Mouse (Mus musculus): Measurements from ENCODE around the gene Osbpl7. TPM values are rescaled to one million over a fixed set of nuclear protein-coding genes. Genes with fewer than 3 reads are reported as not detected.

Osbpl7 gene
- polyA plus RNA-seq, 1 experiment, result 9.1 TPM

DNA sequence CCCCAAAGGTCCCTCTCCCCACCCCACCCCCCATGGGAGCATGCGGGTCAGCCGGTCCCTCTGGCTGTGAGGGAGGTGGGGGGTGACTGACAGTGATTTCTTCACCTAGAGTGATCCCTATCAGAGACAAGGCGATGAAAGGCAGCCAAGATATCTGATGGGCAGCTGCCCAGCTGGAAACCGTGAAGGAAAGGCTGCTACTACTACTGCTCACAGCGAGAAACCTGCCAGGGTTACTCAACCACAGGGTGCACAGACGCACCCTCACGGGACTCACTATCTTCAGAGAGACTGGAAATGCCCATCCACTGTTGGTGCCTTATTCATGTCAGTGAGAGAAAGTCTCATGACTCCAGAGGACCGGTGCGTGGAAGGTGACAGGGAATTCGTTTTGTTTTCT is 25.5 kb upstream of the Osbpl7 start:
- H3K4me1 ChIP-seq (ENCODE audit: control insufficient read depth, insufficient read depth, low read length), result peaks cover 2% of the 10 kb centered on the region

GRCm38 (mm10) chr11:97025721-97026344 is 24.6 kb upstream of the Osbpl7 start:
- peak overlapping the region; percentile 94 for H3K9ac ChIP-seq (ENCODE audit: low read depth, poor library complexity, severe bottlenecking)
- peak overlapping the region; percentile 96 for H3K27ac ChIP-seq (ENCODE audit: insufficient read depth, low read length)
- no peaks in the 10 kb centered on the region for H3K9me3 ChIP-seq (replicated peaks; ENCODE audit: control insufficient read depth, insufficient read depth, low read length, poor library complexity, severe bottlenecking)
- peak overlapping the region; percentile 60 for H3K4me3 ChIP-seq (ENCODE audit: low read depth, low read length)
- H3K36me3 ChIP-seq (ENCODE audit: control insufficient read depth, insufficient read depth, low read length, poor library complexity, severe bottlenecking), result no peaks in the 10 kb centered on the region
- H3K4me1 ChIP-seq (ENCODE audit: control insufficient read depth, insufficient read depth, low read length), result peaks cover 2% of the 10 kb centered on the region
- TF ChIP-seq EP300 (IDR thresholded peaks at IDR 0.05; ENCODE audit: insufficient read depth, low read depth, low read length), result peak; percentile 71; the same call in 1 of the 2 replicates
- peak; percentile 94 for TF ChIP-seq CTCF (IDR thresholded peaks at IDR 0.05; ENCODE audit: low read depth, low read length)
- TF ChIP-seq POLR2A (IDR thresholded peaks at IDR 0.05; ENCODE audit: insufficient read depth, low read length), result no peak
- no peaks in the 10 kb centered on the region for H3K27me3 ChIP-seq (ENCODE audit: control insufficient read depth, insufficient read depth, low read length, poor library complexity, severe bottlenecking)

More for the DNA sequence above, 25.5 kb upstream of the Osbpl7 start:
- Histone ChIP-seq H3K9ac (ENCODE audit: low read depth, poor library complexity, severe bottlenecking) (peak overlapping the region; percentile 94), H3K36me3 (ENCODE audit: control insufficient read depth, insufficient read depth, low read length, poor library complexity, severe bottlenecking) (no peaks in the 10 kb centered on the region), H3K4me3 (ENCODE audit: low read depth, low read length) (peak overlapping the region; percentile 60), H3K9me3 (replicated peaks; ENCODE audit: control insufficient read depth, insufficient read depth, low read length, poor library complexity, severe bottlenecking) (no peaks in the 10 kb centered on the region), H3K27me3 (ENCODE audit: control insufficient read depth, insufficient read depth, low read length, poor library complexity, severe bottlenecking) (no peaks in the 10 kb centered on the region), H3K27ac (ENCODE audit: insufficient read depth, low read length) (peak overlapping the region; percentile 96)
- TF ChIP-seq CTCF (IDR thresholded peaks at IDR 0.05; ENCODE audit: low read depth, low read length) (no peak), POLR2A (IDR thresholded peaks at IDR 0.05; ENCODE audit: insufficient read depth, low read length) (no peak)

- no peak for TF ChIP-seq POLR2A (IDR thresholded peaks at IDR 0.05; ENCODE audit: insufficient read depth, low read length)
- 0 out of 2 replicates have a peak, but pooled peaks have one; percentile 14 for TF ChIP-seq EP300 (IDR thresholded peaks at IDR 0.05; ENCODE audit: insufficient read depth, low read depth, low read length)
- peak; percentile 80 for TF ChIP-seq CTCF (IDR thresholded peaks at IDR 0.05; ENCODE audit: low read depth, low read length)
- no peak within 1 kb of the TSS; the same call in 1 of the 2 replicates for H3K27ac ChIP-seq (ENCODE audit: insufficient read depth, low read length)
- no peaks in the 10 kb centered on the region for H3K27me3 ChIP-seq (ENCODE audit: control insufficient read depth, insufficient read depth, low read length, poor library complexity, severe bottlenecking)
- H3K9me3 ChIP-seq (replicated peaks; ENCODE audit: control insufficient read depth, insufficient read depth, low read length, poor library complexity, severe bottlenecking), result no peaks in the 10 kb centered on the region
- H3K9ac ChIP-seq (ENCODE audit: low read depth, poor library complexity, severe bottlenecking), result peak within 1 kb of the TSS; percentile 68
- H3K4me3 ChIP-seq (ENCODE audit: low read depth, low read length), result peak within 1 kb of the TSS; percentile 80
- no peaks in the 10 kb centered on the region for H3K4me1 ChIP-seq (ENCODE audit: control insufficient read depth, insufficient read depth, low read length)
- H3K36me3 ChIP-seq (ENCODE audit: control insufficient read depth, insufficient read depth, low read length, poor library complexity, severe bottlenecking), result no peaks in the 10 kb centered on the region
Observed at GRCm38 (mm10) chr11:97029686-97030417, 20.6 kb upstream of the Osbpl7 start, which contains the start of gene Scrn2. TSS of gene Scrn2 (plus strand) at chr11:97029938.

- no peak for TF ChIP-seq POLR2A (IDR thresholded peaks at IDR 0.05; ENCODE audit: insufficient read depth, low read length)
- no peak for TF ChIP-seq EP300 (IDR thresholded peaks at IDR 0.05; ENCODE audit: insufficient read depth, low read depth, low read length)
- TF ChIP-seq CTCF (IDR thresholded peaks at IDR 0.05; ENCODE audit: low read depth, low read length), result no peak
- no peak overlapping the region for H3K27ac ChIP-seq (ENCODE audit: insufficient read depth, low read length)
- no peaks in the 10 kb centered on the region for H3K9me3 ChIP-seq (replicated peaks; ENCODE audit: control insufficient read depth, insufficient read depth, low read length, poor library complexity, severe bottlenecking)
- H3K4me3 ChIP-seq (ENCODE audit: low read depth, low read length), result peak overlapping the region; percentile 80
- no peaks in the 10 kb centered on the region for H3K36me3 ChIP-seq (ENCODE audit: control insufficient read depth, insufficient read depth, low read length, poor library complexity, severe bottlenecking)
- no peaks in the 10 kb centered on the region for H3K4me1 ChIP-seq (ENCODE audit: control insufficient read depth, insufficient read depth, low read length)
- H3K27me3 ChIP-seq (ENCODE audit: control insufficient read depth, insufficient read depth, low read length, poor library complexity, severe bottlenecking), result no peaks in the 10 kb centered on the region
- H3K9ac ChIP-seq (ENCODE audit: low read depth, poor library complexity, severe bottlenecking), result peak overlapping the region; percentile 68
Observed at GRCm38 (mm10) chr11:97030426-97030825, 20.0 kb upstream of the Osbpl7 start.

GRCm38 (mm10) chr11:97031977-97032376 is 18.5 kb upstream of the Osbpl7 start:
- no peaks in the 10 kb centered on the region for H3K27me3 ChIP-seq (ENCODE audit: control insufficient read depth, insufficient read depth, low read length, poor library complexity, severe bottlenecking)
- no peaks in the 10 kb centered on the region for H3K9me3 ChIP-seq (replicated peaks; ENCODE audit: control insufficient read depth, insufficient read depth, low read length, poor library complexity, severe bottlenecking)
- no peak overlapping the region for H3K9ac ChIP-seq (ENCODE audit: low read depth, poor library complexity, severe bottlenecking)
- TF ChIP-seq POLR2A (IDR thresholded peaks at IDR 0.05; ENCODE audit: insufficient read depth, low read length), result no peak
- no peaks in the 10 kb centered on the region for H3K4me1 ChIP-seq (ENCODE audit: control insufficient read depth, insufficient read depth, low read length)
- no peak overlapping the region for H3K4me3 ChIP-seq (ENCODE audit: low read depth, low read length)
- no peaks in the 10 kb centered on the region for H3K36me3 ChIP-seq (ENCODE audit: control insufficient read depth, insufficient read depth, low read length, poor library complexity, severe bottlenecking)
- H3K27ac ChIP-seq (ENCODE audit: insufficient read depth, low read length), result no peak overlapping the region

- Histone ChIP-seq H3K9me3 (replicated peaks; ENCODE audit: control insufficient read depth, insufficient read depth, low read length, poor library complexity, severe bottlenecking) (no peaks in the 10 kb centered on the region), H3K9ac (ENCODE audit: low read depth, poor library complexity, severe bottlenecking) (no peak overlapping the region), H3K27me3 (ENCODE audit: control insufficient read depth, insufficient read depth, low read length, poor library complexity, severe bottlenecking) (no peaks in the 10 kb centered on the region), H3K4me1 (ENCODE audit: control insufficient read depth, insufficient read depth, low read length) (no peaks in the 10 kb centered on the region), H3K4me3 (ENCODE audit: low read depth, low read length) (no peak overlapping the region), H3K27ac (ENCODE audit: insufficient read depth, low read length) (no peak overlapping the region), H3K36me3 (ENCODE audit: control insufficient read depth, insufficient read depth, low read length, poor library complexity, severe bottlenecking) (no peaks in the 10 kb centered on the region)
- TF ChIP-seq POLR2A (IDR thresholded peaks at IDR 0.05; ENCODE audit: insufficient read depth, low read length), result no peak
- TF ChIP-seq CTCF (IDR thresholded peaks at IDR 0.05; ENCODE audit: low read depth, low read length), result no peak
- TF ChIP-seq EP300 (IDR thresholded peaks at IDR 0.05; ENCODE audit: insufficient read depth, low read depth, low read length), result no peak
Observed at GRCm38 (mm10) chr11:97032499-97032898, 17.9 kb upstream of the Osbpl7 start.
